Mouse (Mus musculus): ENCODE measurements at regions not wholly inside any gene's neighbourhood (a gene's known extent, or its start where the extent isn't known, plus 50 kb on each side); places are given as distances from the start of the nearest gene placed in this dataset.

- dilution Hi-C loops (cut with MboI; ENCODE audit: extremely low pct_ligation_motif_present, extremely low pct_unique_long_range_greater_than_20kb, low sequenced_read_pairs) = no loop called here
- Histone ChIP-seq H3K4me1 (ENCODE audit: control insufficient read depth in 1 of 2, insufficient read depth in 2 of 2) (no peaks in the 10 kb centered on the region), H3K9ac (ENCODE audit: insufficient read depth, low read depth) (no peak overlapping the region), H3K4me3 (replicated peaks in 1 of 3; ENCODE audit: low read depth in 2 of 3, low read length in 2 of 3, poor library complexity in 1 of 3) (no peak overlapping the region), H3K27ac (ENCODE audit: insufficient read depth, low read depth) (no peak overlapping the region), H3K79me2 (replicated peaks; ENCODE audit: control insufficient read depth, extremely low read depth, insufficient read depth, poor library complexity, severe bottlenecking) (no peaks in the 10 kb centered on the region), H3K9me3 (replicated peaks; ENCODE audit: low read length) (peaks cover 48% of the 10 kb centered on the region), H3K36me3 (replicated peaks in 1 of 2; ENCODE audit: control insufficient read depth in 1 of 2, insufficient read depth in 1 of 2, low read length in 1 of 2) (no peaks in the 10 kb centered on the region), H3K27me3 (replicated peaks) (no peaks in the 10 kb centered on the region), H3K4me2 (ENCODE audit: insufficient read depth, low read depth, poor library complexity, severe bottlenecking) (no peak overlapping the region)
- in situ Hi-C loops (cut with MboI; ENCODE audit: low pct_ligation_motif_present, low pct_unique_long_range_greater_than_20kb, low sequenced_read_pairs) = no loop called here
- TF ChIP-seq ZNF384 (IDR thresholded peaks at IDR 0.05; ENCODE audit: low read depth, low read length) = no peak
- no peak for TF ChIP-seq MXI1 (IDR thresholded peaks at IDR 0.05; ENCODE audit: low read depth, low read length)
- no peak for TF ChIP-seq USF2 (conservative IDR thresholded peaks at IDR 0.05; ENCODE audit: low read depth, low read length)
- TF ChIP-seq TCF12 (IDR thresholded peaks at IDR 0.05; ENCODE audit: low read depth, low read length) = no peak
- TF ChIP-seq E2F4 (IDR thresholded peaks at IDR 0.05; ENCODE audit: insufficient replicate concordance, low read depth, low read length) = no peak
- TF ChIP-seq ZKSCAN1 (IDR thresholded peaks at IDR 0.05; ENCODE audit: borderline replicate concordance, low read depth, low read length) = no peak
- TF ChIP-seq SMC3 (IDR thresholded peaks at IDR 0.05; ENCODE audit: low read depth, low read length) = no peak
- no peak for TF ChIP-seq ZMIZ1 (IDR thresholded peaks at IDR 0.05; ENCODE audit: low read depth, low read length)
- no peak for TF ChIP-seq PAX5 (IDR thresholded peaks at IDR 0.05; ENCODE audit: low read length)
- no peak for TF ChIP-seq JUN (IDR thresholded peaks at IDR 0.05; ENCODE audit: insufficient read depth, low read depth, low read length)
- no peak for TF ChIP-seq ZC3H11A (IDR thresholded peaks at IDR 0.05; ENCODE audit: low read depth, low read length)
- TF ChIP-seq MAFK (IDR thresholded peaks at IDR 0.05; ENCODE audit: insufficient replicate concordance, low read length) = no peak
- DNase-seq (ENCODE audit: extremely low read depth) = no peak
These were observed 471.7 kb downstream of the Ccdc171 start for GRCm38 (mm10) chr4:83997079-83997478.

GRCm38 (mm10) chr4:84001645-84002044 lies 476.3 kb downstream of the Ccdc171 start:
- no peaks in the 10 kb centered on the region for H3K4me1 ChIP-seq (ENCODE audit: control insufficient read depth in 1 of 2, insufficient read depth in 2 of 2)
- in situ Hi-C loops (cut with MboI; ENCODE audit: low pct_ligation_motif_present, low pct_unique_long_range_greater_than_20kb, low sequenced_read_pairs) (no loop called here), dilution Hi-C loops (cut with MboI; ENCODE audit: extremely low pct_ligation_motif_present, extremely low pct_unique_long_range_greater_than_20kb, low sequenced_read_pairs) (no loop called here)
- no peaks in the 10 kb centered on the region for H3K36me3 ChIP-seq (replicated peaks in 1 of 2; ENCODE audit: control insufficient read depth in 1 of 2, insufficient read depth in 1 of 2, low read length in 1 of 2)
- no peak overlapping the region for H3K9ac ChIP-seq (ENCODE audit: insufficient read depth, low read depth)
- no peaks in the 10 kb centered on the region for H3K27me3 ChIP-seq (replicated peaks)
- H3K4me2 ChIP-seq (ENCODE audit: insufficient read depth, low read depth, poor library complexity, severe bottlenecking) = no peak overlapping the region
- H3K9me3 ChIP-seq (replicated peaks; ENCODE audit: low read length) = peaks cover 50% of the 10 kb centered on the region
- H3K79me2 ChIP-seq (replicated peaks; ENCODE audit: control insufficient read depth, extremely low read depth, insufficient read depth, poor library complexity, severe bottlenecking) = no peaks in the 10 kb centered on the region
- no peak overlapping the region for H3K4me3 ChIP-seq (replicated peaks in 1 of 3; ENCODE audit: low read depth in 2 of 3, low read length in 2 of 3, poor library complexity in 1 of 3)
- H3K27ac ChIP-seq (ENCODE audit: insufficient read depth, low read depth) = no peak overlapping the region
- TF ChIP-seq NELFE (IDR thresholded peaks at IDR 0.05; ENCODE audit: low read depth, low read length) = no peak
- no peak for TF ChIP-seq JUN (IDR thresholded peaks at IDR 0.05; ENCODE audit: insufficient read depth, low read depth, low read length)
- no peak for TF ChIP-seq CHD1 (IDR thresholded peaks at IDR 0.05; ENCODE audit: low read depth, low read length)
- TF ChIP-seq TBP (conservative IDR thresholded peaks at IDR 0.05; ENCODE audit: low read depth, low read length) = no peak
- no peak for TF ChIP-seq IRF4 (IDR thresholded peaks at IDR 0.05; ENCODE audit: low read depth, low read length)
- TF ChIP-seq BHLHE40 (IDR thresholded peaks at IDR 0.05; ENCODE audit: low read depth, low read length) = no peak
- no peak for TF ChIP-seq MAZ (IDR thresholded peaks at IDR 0.05; ENCODE audit: low read depth, low read length)
- TF ChIP-seq PAX5 (IDR thresholded peaks at IDR 0.05; ENCODE audit: low read length) = no peak
- TF ChIP-seq USF2 (conservative IDR thresholded peaks at IDR 0.05; ENCODE audit: low read depth, low read length) = no peak
- TF ChIP-seq MEF2A (IDR thresholded peaks at IDR 0.05; ENCODE audit: borderline replicate concordance, low read depth, low read length) = no peak
- DNase-seq (ENCODE audit: extremely low read depth) = no peak
